Mouse (Mus musculus) retina, postnatal 1 day (tissue): ENCODE data around the gene Olfr577.

Experiments used
- DNase-seq: peaks from one replicate; pipeline ENCODE4 v3.0.0-alpha.2; 2012

Gene Olfr577

GRCm38 (mm10) chr7:102975843-102976242 lies at the start of gene Olfr577:
Gene Olfr577 (minus strand): TSS chr7:102975943.
- DNase-seq, result no peak

- DNase-seq, result no peak
These were observed 13.5 kb upstream of the Olfr577 start, which contains the start of gene Olfr578 for GRCm38 (mm10) chr7:102989224-102989623. Gene Olfr578 (minus strand): TSS chr7:102989324.

GRCm38 (mm10) chr7:102974399-102974798 lies 1.3 kb downstream of the Olfr577 start:
- DNase-seq, result no peak

GRCm38 (mm10) chr7:102962360-102962759 lies 13.4 kb downstream of the Olfr577 start, which contains the start of gene Olfr576:
Gene Olfr576 (plus strand): TSS chr7:102962660.
- no peak for DNase-seq

- DNase-seq, result no peak
These were observed 17.1 kb downstream of the Olfr577 start, which contains the start of gene Olfr575 for GRCm38 (mm10) chr7:102958593-102958992. Gene Olfr575 (minus strand): TSS chr7:102958775.

GRCm38 (mm10) chr7:102958137-102958536 lies 17.6 kb downstream of the Olfr577 start:
- no peak for DNase-seq

GRCm38 (mm10) chr7:102950732-102951131 lies 25.0 kb downstream of the Olfr577 start:
- no peak for DNase-seq

- DNase-seq, result no peak
These were observed 27.6 kb downstream of the Olfr577 start, which contains the start of gene Olfr574 for GRCm38 (mm10) chr7:102948167-102948566. Gene Olfr574 (plus strand): TSS chr7:102948467.

- DNase-seq, result no peak
These were observed 32.3 kb downstream of the Olfr577 start for GRCm38 (mm10) chr7:102943417-102943816.

- DNase-seq, result no peak
These were observed 33.3 kb downstream of the Olfr577 start, which contains the start of gene Olfr573-ps1 for GRCm38 (mm10) chr7:102942475-102942874. Gene Olfr573-ps1 (minus strand): TSS chr7:102942575.

GRCm38 (mm10) chr7:102927105-102927504 lies 48.6 kb downstream of the Olfr577 start:
- no peak for DNase-seq

- no peak for DNase-seq
These were observed 51.6 kb downstream of the Olfr577 start, which contains the start of gene Olfr572 for GRCm38 (mm10) chr7:102924109-102924508. Gene Olfr572 (plus strand): TSS chr7:102924409.
